Mouse (Mus musculus) CH12.LX (cell line): Measurements from ENCODE around the gene Plk2. TPM values are rescaled to one million over a fixed set of nuclear protein-coding genes. Genes with fewer than 3 reads are reported as not detected.

Experiments
- DNase-seq: peaks from one replicate; pipeline ENCODE4 v3.0.0-alpha.2; 2013; ENCODE audit errors: extremely low read depth
- H3K27ac ChIP-seq: 2 replicates; pipeline ENCODE4 v1.5.1; 2012; ENCODE audit warnings: low read depth, mild to moderate bottlenecking, control low read depth, moderate library complexity; ENCODE audit not compliant: insufficient read depth
- H3K27me3 ChIP-seq: replicated peaks from 2 replicates; pipeline ENCODE3; 2012; ENCODE audit warnings: inconsistent platforms
- H3K36me3 ChIP-seq, 2 experiments: replicated peaks in 1 of 2; 2 replicates each; pipeline versions ENCODE3 to v1.6.1; 2012; ENCODE audit warnings: inconsistent platforms in 1 of 2, low read length in 1 of 2, mild to moderate bottlenecking in 1 of 2, mixed read lengths in 1 of 2, moderate library complexity in 1 of 2; ENCODE audit not compliant: control insufficient read depth in 1 of 2, insufficient read depth in 1 of 2
- H3K4me1 ChIP-seq, 2 experiments: 2 replicates each; pipeline ENCODE4 v1.6.1; 2012; ENCODE audit warnings: inconsistent platforms in 1 of 2, moderate library complexity in 1 of 2; ENCODE audit not compliant: insufficient read depth in 2 of 2, control insufficient read depth in 1 of 2
- H3K4me2 ChIP-seq: 2 replicates; pipeline ENCODE4 v1.6.1; 2012; ENCODE audit warnings: low read depth, mild to moderate bottlenecking, control low read depth; ENCODE audit not compliant: poor library complexity, insufficient read depth, severe bottlenecking
- H3K4me3 ChIP-seq, 3 experiments: fragments of 150-350 bp in 1 of 3; sonication (generic) in 1 of 3; replicated peaks in 1 of 3; 2 replicates each; pipeline versions ENCODE3 to v1.5.1; 2011 to 2012; ENCODE audit warnings: low read depth in 2 of 3, low read length in 2 of 3, mild to moderate bottlenecking in 2 of 3, moderate library complexity in 2 of 3, control low read depth in 1 of 3, improper control_type of control experiment in 1 of 3, inconsistent platforms in 1 of 3, mixed read lengths in 1 of 3; ENCODE audit not compliant: poor library complexity in 1 of 3
- H3K79me2 ChIP-seq: replicated peaks from 2 replicates; pipeline ENCODE4 v1.6.1; 2012; ENCODE audit warnings: mild to moderate bottlenecking, moderate library complexity; ENCODE audit not compliant: control insufficient read depth, poor library complexity, insufficient read depth, severe bottlenecking; ENCODE audit errors: extremely low read depth
- H3K9ac ChIP-seq: 2 replicates; pipeline ENCODE4 v1.6.1; 2012; ENCODE audit warnings: low read depth, mild to moderate bottlenecking, control low read depth, moderate library complexity; ENCODE audit not compliant: insufficient read depth
- H3K9me3 ChIP-seq: replicated peaks from 2 replicates; pipeline ENCODE3; 2012; ENCODE audit warnings: low read length, inconsistent platforms, mixed read lengths
- CHD1 ChIP-seq: IDR thresholded peaks from 2 replicates; pipeline ENCODE4 v1.6.1; 2012; ENCODE audit warnings: low read depth, low read length, improper control_type of control experiment, inconsistent platforms
- CTCF ChIP-seq, 2 experiments: IDR thresholded peaks in 1 of 2; conservative IDR thresholded peaks in 1 of 2; 2 replicates each; pipeline ENCODE4 v1.5.1; 2011 to 2012; ENCODE audit warnings: low read depth in 2 of 2, low read length in 2 of 2, improper control_type of control experiment in 1 of 2, inconsistent platforms in 1 of 2, mild to moderate bottlenecking in 1 of 2, moderate library complexity in 1 of 2
- ETS1 ChIP-seq: conservative IDR thresholded peaks from 2 replicates; pipeline ENCODE4 v1.6.1; 2012; ENCODE audit warnings: low read depth, mild to moderate bottlenecking, inconsistent platforms, low read length, improper control_type of control experiment, moderate library complexity
- IRF4 ChIP-seq: IDR thresholded peaks from 2 replicates; pipeline ENCODE4 v1.6.1; 2014; ENCODE audit warnings: low read depth, mild to moderate bottlenecking, inconsistent platforms, low read length, improper control_type of control experiment
- MAX ChIP-seq: IDR thresholded peaks from 2 replicates; pipeline ENCODE4 v1.6.1; 2011; ENCODE audit warnings: low read length, improper control_type of control experiment
- MXI1 ChIP-seq: IDR thresholded peaks from 2 replicates; pipeline ENCODE4 v1.6.1; 2011; ENCODE audit warnings: mild to moderate bottlenecking, low read depth, low read length, improper control_type of control experiment
- MYC ChIP-seq: IDR thresholded peaks from 2 replicates; pipeline ENCODE4 v1.6.1; 2011; ENCODE audit warnings: low read depth, mild to moderate bottlenecking, improper control_type of control experiment, low read length
- NRF1 ChIP-seq: IDR thresholded peaks from 2 replicates; pipeline ENCODE4 v1.6.1; 2014; ENCODE audit warnings: low read depth, mild to moderate bottlenecking, inconsistent platforms, low read length, improper control_type of control experiment, moderate library complexity
- PAX5 ChIP-seq: IDR thresholded peaks from 2 replicates; pipeline ENCODE4 v1.6.1; 2012; ENCODE audit warnings: low read length, inconsistent platforms, mixed read lengths
- SIN3A ChIP-seq: IDR thresholded peaks from 2 replicates; pipeline ENCODE4 v1.6.1; 2012; ENCODE audit warnings: low read length, improper control_type of control experiment, inconsistent platforms
- SMC3 ChIP-seq: IDR thresholded peaks from 2 replicates; pipeline ENCODE4 v1.6.1; 2011; ENCODE audit warnings: low read depth, low read length, improper control_type of control experiment
- TBP ChIP-seq: conservative IDR thresholded peaks from 2 replicates; pipeline ENCODE4 v1.6.1; 2011; ENCODE audit warnings: low read depth, low read length, improper control_type of control experiment
- TCF12 ChIP-seq: IDR thresholded peaks from 2 replicates; pipeline ENCODE4 v1.6.1; 2014; ENCODE audit warnings: low read depth, mild to moderate bottlenecking, inconsistent platforms, low read length, improper control_type of control experiment
- USF2 ChIP-seq: conservative IDR thresholded peaks from 2 replicates; pipeline ENCODE4 v1.6.1; 2011; ENCODE audit warnings: low read depth, low read length, improper control_type of control experiment
- ZC3H11A ChIP-seq: IDR thresholded peaks from 2 replicates; pipeline ENCODE4 v1.6.1; 2012; ENCODE audit warnings: low read depth, mild to moderate bottlenecking, inconsistent platforms, low read length, improper control_type of control experiment
- ZKSCAN1 ChIP-seq: IDR thresholded peaks from 2 replicates; pipeline ENCODE4 v1.6.1; 2012; ENCODE audit warnings: low read depth, inconsistent platforms, low read length, improper control_type of control experiment, borderline replicate concordance
- dilution Hi-C: fragments of 300-500 bp; cut with MboI; formaldehyde crosslinking; loops from 2 replicates; pipeline ENCODE4 v1.14.3; 2020; ENCODE audit warnings: low sequenced_read_pairs; ENCODE audit not compliant: extremely low pct_unique_long_range_greater_than_20kb, extremely low pct_ligation_motif_present
- in situ Hi-C: fragments of 300-500 bp; cut with MboI; formaldehyde crosslinking; loops from 3 replicates; pipeline ENCODE4 v1.14.3; 2019; ENCODE audit warnings: low sequenced_read_pairs, low pct_ligation_motif_present, low pct_unique_long_range_greater_than_20kb, mixed read lengths
- polyA plus RNA-seq: library from polyadenylated mRNA; unstranded; fragments of >175 nt; gene quantifications from 2 replicates; pipeline ENCODE4 v1.2.1, GENCODE M21; 2012; ENCODE audit warnings: low read depth; ENCODE audit not compliant: insufficient read length
- total RNA-seq, 2 experiments: library from RNA; depleted of rRNA; stranded (reverse); fragments of 300-350 nt in 1 of 2; fragments of >200 nt in 1 of 2; gene quantifications; 2 replicates each; pipeline ENCODE4 v1.2.3; 2012 to 2014

Plk2 gene
- total and polyA plus RNA-seq, 3 experiments, result 5.1 to 8.9 (median 7.4) TPM

DNA sequence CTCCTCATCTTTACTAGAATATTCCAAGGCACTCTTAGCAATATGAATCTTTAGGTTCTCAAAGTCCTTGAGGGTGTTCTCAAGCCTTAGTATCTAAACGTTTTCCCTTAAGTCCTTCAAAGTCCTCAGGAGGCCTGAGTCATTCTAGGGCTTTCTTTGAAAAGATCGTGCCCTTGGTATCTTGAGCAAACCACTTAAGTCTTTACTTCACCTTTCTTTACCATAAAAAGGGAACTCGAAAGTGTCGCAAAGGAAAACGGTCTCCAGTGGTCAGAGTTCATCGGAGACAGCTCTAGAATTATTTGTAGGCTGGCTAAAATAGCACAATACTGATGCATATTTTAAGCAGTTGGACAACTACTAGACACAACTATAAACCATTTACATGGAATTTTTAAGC is 31.1 kb upstream of the Plk2 start:
- in situ Hi-C loops (loop anchor here (10.0 kb wide), 2 partner anchors 309 to 1129 kb away; no protein-coding TSS in a partner anchor), dilution Hi-C loops (no loop called here)
- Histone ChIP-seq H3K4me2 (peak overlapping the region; percentile 21; the same call in 1 of the 2 replicates), H3K27ac (no peak overlapping the region), H3K79me2 (no peaks in the 10 kb centered on the region), H3K9ac (no peak overlapping the region), H3K9me3 (no peaks in the 10 kb centered on the region), H3K4me1 (peaks cover 0 to 16% of the 10 kb centered on the region in 2 experiments; a peak in 1 of 4 replicates), H3K36me3 (no peaks in the 10 kb centered on the region), H3K27me3 (no peaks in the 10 kb centered on the region), H3K4me3 (no peak overlapping the region)
- no peak for TF ChIP-seq TBP
- TF ChIP-seq NRF1, result no peak
- no peak for TF ChIP-seq MXI1
- no peak for TF ChIP-seq SIN3A
- no peak for TF ChIP-seq USF2
- TF ChIP-seq PAX5, result no peak
- TF ChIP-seq MYC, result no peak
- no peak for TF ChIP-seq MAX
- no peak for TF ChIP-seq TCF12
- no peak for TF ChIP-seq ZKSCAN1
- DNase-seq, result peak; percentile 43

GRCm38 (mm10) chr13:110366477-110366876 is 28.4 kb upstream of the Plk2 start:
- no peaks in the 10 kb centered on the region for H3K79me2 ChIP-seq
- no peak overlapping the region for H3K9ac ChIP-seq
- dilution Hi-C loops, result no loop called here
- no peaks in the 10 kb centered on the region for H3K9me3 ChIP-seq
- no peak overlapping the region for H3K27ac ChIP-seq
- no peak for DNase-seq
- H3K4me1 ChIP-seq, result peaks cover 0 to 16% of the 10 kb centered on the region in 2 experiments; a peak in 1 of 4 replicates
- no peak overlapping the region for H3K4me3 ChIP-seq
- no peak overlapping the region for H3K4me2 ChIP-seq
- TF ChIP-seq USF2 (no peak), SMC3 (no peak), CHD1 (no peak), MXI1 (no peak), ZC3H11A (no peak), SIN3A (no peak), CTCF (conservative IDR thresholded peaks at IDR 0.05 in 1 of 2, IDR thresholded peaks at IDR 0.05 in 1 of 2; ENCODE audit: low read depth in 2 of 2, low read length in 2 of 2) (no peak), IRF4 (no peak), ETS1 (no peak)
- in situ Hi-C loops, result loop anchor here (10.0 kb wide), 2 partner anchors 312 to 1132 kb away; no protein-coding TSS in a partner anchor
- no peaks in the 10 kb centered on the region for H3K36me3 ChIP-seq
- H3K27me3 ChIP-seq, result no peaks in the 10 kb centered on the region
